Mouse (Mus musculus): ENCODE data around the gene B4galnt2.

The B4galnt2 gene

GRCm38 (mm10) chr11:95828181-95828964, 86.3 kb downstream of the B4galnt2 start:
- ATAC-seq (ENCODE audit: insufficient number of reproducible peaks, low FRiP score, low TSS enrichment) = no peak

GRCm38 (mm10) chr11:95827464-95828085, 87.1 kb downstream of the B4galnt2 start:
- no peak for ATAC-seq (ENCODE audit: insufficient number of reproducible peaks, low FRiP score, low TSS enrichment)

- ATAC-seq (ENCODE audit: insufficient number of reproducible peaks, low FRiP score, low TSS enrichment) = no peak
These were observed 87.6 kb downstream of the B4galnt2 start for GRCm38 (mm10) chr11:95827168-95827447.

GRCm38 (mm10) chr11:95826317-95827167, 88.1 kb downstream of the B4galnt2 start:
- no peak for ATAC-seq (ENCODE audit: insufficient number of reproducible peaks, low FRiP score, low TSS enrichment)

- ATAC-seq (ENCODE audit: insufficient number of reproducible peaks, low FRiP score, low TSS enrichment) = no peak
These were observed 89.1 kb downstream of the B4galnt2 start for GRCm38 (mm10) chr11:95825625-95826024.

- ATAC-seq (ENCODE audit: insufficient number of reproducible peaks, low FRiP score, low TSS enrichment) = no peak
These were observed 89.8 kb downstream of the B4galnt2 start for GRCm38 (mm10) chr11:95824877-95825243.

GRCm38 (mm10) chr11:95824071-95824876, 90.4 kb downstream of the B4galnt2 start, which contains the start of gene Phospho1:
Gene Phospho1, plus strand, starts transcription at chr11:95824499.
- peak; percentile 89 for ATAC-seq (ENCODE audit: insufficient number of reproducible peaks, low FRiP score, low TSS enrichment)

- ATAC-seq (ENCODE audit: insufficient number of reproducible peaks, low FRiP score, low TSS enrichment) = no peak
These were observed 92.3 kb downstream of the B4galnt2 start for GRCm38 (mm10) chr11:95822437-95822836.

- ATAC-seq (ENCODE audit: insufficient number of reproducible peaks, low FRiP score, low TSS enrichment) = no peak
These were observed 93.2 kb downstream of the B4galnt2 start for GRCm38 (mm10) chr11:95821511-95821910.

GRCm38 (mm10) chr11:95819138-95819537, 95.6 kb downstream of the B4galnt2 start:
- ATAC-seq (ENCODE audit: insufficient number of reproducible peaks, low FRiP score, low TSS enrichment) = no peak
